Mouse (Mus musculus): ENCODE measurements around the gene Gabrr3.

The Gabrr3 gene

DNA sequence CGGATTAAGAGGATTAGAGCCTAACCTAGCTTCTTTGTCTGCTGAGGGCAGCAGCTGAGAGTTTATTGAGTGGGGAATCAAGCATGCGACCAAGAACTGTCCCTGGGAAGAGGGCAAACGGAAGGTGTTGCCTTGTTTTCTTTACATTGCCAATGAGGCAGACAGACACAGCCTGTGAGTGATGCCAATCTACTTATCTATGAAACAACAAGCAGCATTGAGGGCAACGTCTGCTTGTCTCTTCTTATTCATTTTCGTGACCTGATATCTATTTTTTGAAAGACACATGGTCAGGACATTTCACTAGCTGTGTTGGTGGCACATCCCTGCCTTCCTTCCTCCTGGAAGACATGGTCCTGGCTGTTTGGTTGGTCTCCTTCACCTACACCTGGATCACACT, at the start of gene Gabrr3:
Gabrr3 (plus strand) TSS at position 301 of the 400 bp plus-strand sequence.
- DNase-seq (ENCODE audit: low read depth, low spot score) = no peak

- no peak for DNase-seq (ENCODE audit: low read depth, low spot score)
These were observed 43.2 kb upstream of the Gabrr3 start, which contains the start of gene Olfr209 for GRCm38 (mm10) chr16:59363893-59364292. Gene Olfr209, minus strand, starts transcription at chr16:59363993.

- DNase-seq (ENCODE audit: low read depth, low spot score) = no peak
These were observed 13.8 kb upstream of the Gabrr3 start for GRCm38 (mm10) chr16:59393300-59393699.

- peak; percentile 27 for DNase-seq (ENCODE audit: low read depth, low spot score)
These were observed 6.0 kb upstream of the Gabrr3 start for GRCm38 (mm10) chr16:59401102-59401501.

DNA sequence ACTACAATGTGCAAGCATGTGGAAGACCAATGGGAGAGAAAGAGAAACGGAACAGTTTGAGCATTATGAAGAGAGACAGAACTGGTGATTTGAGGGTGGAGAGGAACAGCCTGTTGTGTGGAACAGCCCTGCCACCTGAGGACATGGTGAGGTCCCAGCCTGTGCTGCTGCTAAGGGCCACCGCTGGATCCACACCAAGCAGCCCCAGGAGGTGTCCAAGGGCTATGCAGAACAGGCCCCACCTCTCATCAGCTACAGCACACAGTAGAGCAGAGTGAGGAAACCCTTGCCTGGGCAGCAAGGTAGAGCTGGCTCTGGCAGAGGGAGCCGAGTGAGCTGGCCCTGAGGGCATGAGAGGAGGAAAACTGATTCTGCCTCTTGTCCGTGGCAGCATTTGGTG, 5.1 kb upstream of the Gabrr3 start:
- no peak for DNase-seq (ENCODE audit: low read depth, low spot score)

DNA sequence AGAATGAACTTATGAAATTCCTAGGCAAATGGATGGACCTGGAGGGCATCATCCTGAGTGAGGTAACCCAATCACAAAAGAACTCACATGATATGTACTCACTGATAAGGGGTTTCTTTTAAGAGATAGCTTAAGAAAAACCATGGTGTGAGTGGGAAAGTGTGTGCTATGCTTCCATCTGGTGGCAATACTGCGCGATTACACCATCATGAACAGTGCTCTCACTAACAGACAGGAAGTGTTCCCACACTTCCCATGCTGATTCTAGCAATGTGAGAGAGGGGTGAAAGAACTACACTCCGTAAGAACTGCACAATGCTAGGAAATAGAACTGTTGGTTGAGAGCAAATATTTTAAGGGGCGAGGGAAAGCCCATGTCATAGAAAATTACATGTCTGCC, 3.4 kb upstream of the Gabrr3 start:
- DNase-seq (ENCODE audit: low read depth, low spot score) = peak; percentile 52

GRCm38 (mm10) chr16:59404798-59405197, 2.3 kb upstream of the Gabrr3 start:
- no peak for DNase-seq (ENCODE audit: low read depth, low spot score)

DNA sequence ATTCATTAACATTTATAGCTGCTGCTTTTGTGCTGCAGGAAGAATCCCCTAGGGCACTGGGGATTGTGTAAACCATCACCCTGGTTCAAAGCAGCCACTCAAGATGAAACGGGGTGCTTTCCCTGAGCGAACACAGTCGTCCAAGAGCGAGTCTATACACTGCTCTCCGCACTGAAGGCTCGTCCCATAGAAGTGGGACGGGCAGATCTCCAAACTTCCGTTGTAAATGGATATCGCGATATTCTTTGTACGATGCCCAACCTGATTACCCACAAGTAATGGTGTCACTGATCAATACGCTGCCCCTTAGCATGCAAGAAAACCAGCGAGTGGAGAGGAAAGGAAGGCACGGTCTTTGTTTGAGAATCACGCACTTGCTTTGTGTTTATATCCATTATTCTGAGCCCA, 2.2 kb downstream of the Gabrr3 start:
- no peak for DNase-seq (ENCODE audit: low read depth, low spot score)

DNA sequence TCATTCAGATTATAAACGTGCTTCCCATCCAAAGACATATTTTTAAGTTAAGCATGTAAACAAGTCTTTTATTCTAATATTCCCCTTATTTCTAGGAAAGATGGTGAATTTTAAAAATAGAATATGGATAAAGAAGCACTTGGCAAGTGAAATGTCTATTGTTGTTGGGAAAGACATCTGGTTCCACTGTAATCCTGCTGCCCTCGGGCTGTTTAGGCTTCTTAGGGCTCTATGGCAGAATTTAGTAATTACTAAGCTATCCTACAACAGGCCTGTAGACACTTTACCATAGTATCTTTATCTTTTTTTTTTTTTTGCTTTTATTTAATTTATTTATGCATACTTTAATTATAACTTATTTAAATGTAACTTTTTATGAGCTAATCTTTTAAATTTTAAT, 2.7 kb downstream of the Gabrr3 start:
- DNase-seq (ENCODE audit: low read depth, low spot score) = no peak

- no peak for DNase-seq (ENCODE audit: low read depth, low spot score)
These were observed 6.3 kb downstream of the Gabrr3 start for GRCm38 (mm10) chr16:59413475-59413874.

GRCm38 (mm10) chr16:59420237-59420866, 13.2 kb downstream of the Gabrr3 start:
- no peak for DNase-seq (ENCODE audit: low read depth, low spot score)

- DNase-seq (ENCODE audit: low read depth, low spot score) = peak; percentile 86
These were observed 13.7 kb downstream of the Gabrr3 start for GRCm38 (mm10) chr16:59420867-59421251.

DNA sequence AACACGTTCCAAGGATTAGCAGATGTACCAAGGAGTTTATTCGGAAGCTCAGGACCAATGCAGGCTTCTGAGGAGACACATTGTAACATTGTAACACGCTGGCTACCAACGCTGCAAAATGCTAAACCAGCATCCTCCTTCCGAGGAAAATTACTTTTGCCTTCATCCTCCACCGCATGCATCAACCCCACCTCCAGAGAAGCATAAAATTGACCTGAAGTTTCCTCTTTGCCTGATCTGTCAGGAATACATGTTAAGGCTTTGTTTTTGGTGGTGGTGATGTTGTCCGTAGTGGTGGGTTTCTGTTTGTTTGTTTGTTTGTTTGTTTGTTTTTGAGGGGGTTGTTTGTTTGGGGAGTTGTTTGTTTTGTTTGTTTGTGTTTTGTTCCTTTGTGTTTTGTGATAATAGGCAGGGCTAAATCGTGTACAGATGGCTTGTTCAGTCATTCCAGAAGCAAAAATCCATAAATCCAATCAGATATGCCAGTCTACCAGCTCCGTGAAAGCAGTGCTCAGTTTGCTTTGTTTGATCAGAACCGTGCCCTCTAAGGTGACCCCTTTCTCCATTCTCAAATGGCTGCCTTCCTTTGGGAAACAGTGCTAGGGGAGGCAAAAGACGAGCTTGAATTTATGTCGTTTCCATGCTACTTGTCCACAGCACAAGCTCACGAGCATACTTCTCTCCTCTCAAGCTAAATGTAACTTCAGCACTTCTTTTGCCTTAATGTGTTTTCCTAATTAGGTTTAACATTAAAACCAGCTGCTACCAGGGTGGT, 14.6 kb downstream of the Gabrr3 start:
- DNase-seq (ENCODE audit: low read depth, low spot score) = no peak

DNA sequence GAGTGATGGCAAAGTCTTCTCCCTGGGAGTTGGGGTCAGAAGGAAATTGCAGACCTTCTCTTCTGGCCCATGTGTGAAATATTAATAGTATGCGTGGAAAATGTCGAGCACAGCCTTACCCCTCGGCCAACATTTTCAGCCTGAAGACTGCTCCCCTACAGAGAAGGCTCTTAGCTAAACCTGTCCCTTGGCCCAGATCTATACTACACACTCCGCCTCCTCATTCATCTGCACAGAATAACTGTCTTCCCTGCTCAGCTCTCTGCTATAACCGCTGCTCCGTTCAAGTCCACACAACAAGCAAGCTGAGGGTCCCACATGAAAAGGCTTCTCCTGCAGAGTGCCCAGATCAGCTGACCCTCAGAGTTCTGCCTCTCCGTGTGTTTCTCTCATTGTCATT, 20.8 kb downstream of the Gabrr3 start:
- no peak for DNase-seq (ENCODE audit: low read depth, low spot score)

GRCm38 (mm10) chr16:59433181-59433580, 26.0 kb downstream of the Gabrr3 start:
- DNase-seq (ENCODE audit: low read depth, low spot score) = no peak

DNA sequence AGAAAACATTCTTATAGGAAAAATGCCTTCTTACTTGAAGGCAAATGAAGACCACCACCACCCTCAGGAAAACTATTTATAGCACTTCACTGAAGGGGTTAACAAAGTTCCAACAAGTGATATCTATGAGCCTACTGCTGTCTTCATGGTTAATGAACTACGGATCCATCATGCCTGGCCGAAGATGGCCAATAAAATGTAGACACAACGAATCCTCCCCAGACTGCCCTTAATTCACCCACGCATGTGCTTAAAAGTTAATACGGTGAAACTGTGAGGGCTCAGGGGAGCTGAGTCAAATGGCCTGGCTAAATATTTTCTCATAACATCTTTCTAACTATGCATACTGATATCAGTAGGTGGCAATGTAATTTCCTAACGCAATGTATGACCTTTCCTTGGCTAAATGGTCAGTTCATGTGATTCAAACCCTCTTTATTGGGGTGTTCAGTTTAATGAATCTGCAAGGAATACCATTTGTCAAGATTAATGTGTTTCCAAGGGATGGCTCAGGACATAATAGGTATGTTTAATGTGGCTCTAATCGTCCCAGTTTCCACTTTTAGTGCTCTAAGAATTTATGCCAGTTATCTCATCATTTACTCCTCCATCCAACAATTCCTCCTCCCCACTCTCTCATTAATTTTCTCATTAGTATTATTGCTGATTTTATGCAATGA, 37.9 kb downstream of the Gabrr3 start:
- no peak for DNase-seq (ENCODE audit: low read depth, low spot score)

GRCm38 (mm10) chr16:59448181-59448580, 41.0 kb downstream of the Gabrr3 start:
- DNase-seq (ENCODE audit: low read depth, low spot score) = no peak

DNA sequence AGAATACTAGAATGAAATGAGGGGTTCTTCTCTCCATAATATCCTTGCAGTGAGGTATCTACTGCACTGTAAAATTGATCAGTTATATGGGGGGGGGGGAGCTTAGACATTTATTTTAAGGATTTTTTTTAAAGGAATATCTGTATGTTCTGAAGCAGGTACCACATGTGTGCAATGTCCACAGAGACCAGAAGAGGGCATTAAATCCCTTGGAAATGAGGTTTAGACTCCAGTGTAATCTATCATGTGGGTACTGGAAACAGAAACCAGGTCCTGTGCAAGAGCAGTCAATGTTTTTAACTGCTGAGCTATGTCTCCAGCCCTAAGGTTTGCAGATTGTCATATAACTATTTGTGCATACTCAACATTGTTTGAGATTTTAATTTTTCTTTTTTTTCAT, 42.0 kb downstream of the Gabrr3 start:
- peak; percentile 35 for DNase-seq (ENCODE audit: low read depth, low spot score)

DNA sequence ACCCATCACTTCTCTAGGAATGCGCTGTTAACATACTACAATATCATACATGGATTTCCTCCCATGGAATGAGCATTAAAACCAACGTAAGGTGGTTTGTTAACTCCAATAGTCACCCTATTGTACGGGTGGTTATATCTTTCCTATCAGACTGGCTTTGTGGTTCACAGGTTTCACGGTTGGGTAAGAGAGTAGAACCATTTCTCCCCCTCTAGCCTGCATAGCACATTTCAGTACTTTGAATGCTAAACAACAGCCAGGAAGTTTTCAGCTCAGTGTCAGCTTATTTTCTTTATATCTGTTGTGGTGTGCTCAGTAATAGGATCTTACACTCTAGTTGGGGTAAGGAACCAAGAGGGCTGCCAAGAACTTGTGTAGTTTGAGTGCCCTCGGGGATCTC, 44.7 kb downstream of the Gabrr3 start:
- DNase-seq (ENCODE audit: low read depth, low spot score) = no peak

DNA sequence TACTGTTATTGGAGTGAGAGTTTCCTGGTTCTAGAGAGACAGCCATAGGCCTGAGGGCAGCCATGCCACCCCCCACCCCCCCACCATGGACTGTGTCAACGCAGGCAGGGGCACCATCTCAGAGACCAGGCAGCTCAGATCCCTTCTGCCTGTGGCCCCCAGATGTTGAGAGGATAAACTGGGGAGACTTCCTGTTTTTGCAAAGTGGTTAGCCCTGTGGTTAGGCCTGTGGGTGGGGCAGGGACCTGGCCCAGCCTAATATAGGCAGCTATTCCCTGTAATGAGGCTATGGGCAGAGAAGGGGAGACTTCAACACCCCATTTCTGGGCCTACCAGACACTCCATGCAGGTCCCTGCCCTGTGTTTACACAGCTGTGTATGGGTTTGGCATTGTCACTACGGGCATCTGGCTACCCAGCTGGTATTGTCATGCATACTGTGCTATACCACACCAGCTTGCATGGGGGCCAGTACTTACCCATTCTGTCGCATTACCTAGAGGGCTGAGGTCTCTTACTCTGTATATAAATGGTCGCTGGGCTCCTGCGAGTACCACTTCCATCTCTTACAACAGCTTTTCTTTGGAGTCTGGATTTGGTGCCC, 52.2 kb downstream of the Gabrr3 start:
- peak; percentile 21 for DNase-seq (ENCODE audit: low read depth, low spot score)

DNA sequence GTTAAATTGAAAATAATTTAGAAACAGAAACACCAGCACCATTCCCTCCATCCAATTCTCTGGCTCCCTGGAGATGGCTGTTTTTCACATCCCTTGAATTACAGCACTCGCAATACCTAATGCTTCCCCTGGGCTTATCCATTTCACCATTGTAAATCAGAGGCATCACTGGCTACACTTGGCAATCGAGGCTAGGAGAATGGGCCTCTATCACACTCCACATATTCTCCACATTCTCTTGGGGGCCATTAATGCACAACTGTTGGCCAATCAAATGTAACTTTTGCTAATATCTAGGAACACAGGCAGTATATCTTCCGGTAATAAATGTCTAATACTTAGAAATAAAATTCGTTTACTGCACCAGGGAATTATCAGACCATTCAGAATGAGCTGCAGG, 56.4 kb downstream of the Gabrr3 start:
- no peak for DNase-seq (ENCODE audit: low read depth, low spot score)

GRCm38 (mm10) chr16:59463973-59464372, 56.8 kb downstream of the Gabrr3 start:
- no peak for DNase-seq (ENCODE audit: low read depth, low spot score)

All from CD4-positive, CD25-positive, alpha-beta regulatory T cell, adult 2 months (primary cell).